Mouse (Mus musculus): ENCODE measurements at regions not wholly inside any gene's neighbourhood (a gene's known extent, or its start where the extent isn't known, plus 50 kb on each side); places are given as distances from the start of the nearest gene placed in this dataset.
A peak's percentile ranks its signal among the peaks of the same experiment; 100 is the strongest.
"Not testable (repeated sequence)": the region's sequence is repeated elsewhere in the genome, so short reads cannot be mapped to it uniquely, and the experiment has no call there.

GRCm38 (mm10) chr2:92664939-92665338 lies 65.4 kb downstream of the Chst1 start:
- no peak for DNase-seq

GRCm38 (mm10) chr2:92667192-92667591 lies 67.7 kb downstream of the Chst1 start:
- peak; percentile 51 for DNase-seq

GRCm38 (mm10) chr2:92667756-92668155 lies 68.2 kb downstream of the Chst1 start:
- DNase-seq = no peak

- DNase-seq = not testable (repeated sequence)
Measured at GRCm38 (mm10) chr2:92669431-92670081, 70.0 kb downstream of the Chst1 start.

GRCm38 (mm10) chr2:92671586-92671985 lies 72.1 kb downstream of the Chst1 start:
- peak; percentile 70 for DNase-seq

- DNase-seq = no peak
Measured at GRCm38 (mm10) chr2:92672106-92672505, 72.6 kb downstream of the Chst1 start.

- DNase-seq = no peak
Measured at GRCm38 (mm10) chr2:92673064-92673813, 73.7 kb downstream of the Chst1 start.

- no peak for DNase-seq
Measured at GRCm38 (mm10) chr2:92673931-92674330, 74.4 kb downstream of the Chst1 start.

- DNase-seq = no peak
Measured at GRCm38 (mm10) chr2:92675247-92675646, 75.7 kb downstream of the Chst1 start.

GRCm38 (mm10) chr2:92678276-92678930 lies 78.9 kb downstream of the Chst1 start:
- DNase-seq = no peak

- no peak for DNase-seq
Measured at GRCm38 (mm10) chr2:92678999-92679704, 79.6 kb downstream of the Chst1 start.

- DNase-seq = no peak
Measured at GRCm38 (mm10) chr2:92682256-92682655, 82.7 kb downstream of the Chst1 start.

- no peak for DNase-seq
Measured at GRCm38 (mm10) chr2:92687702-92688101, 88.2 kb downstream of the Chst1 start.

- no peak for DNase-seq
Measured at GRCm38 (mm10) chr2:92689203-92689602, 89.7 kb downstream of the Chst1 start.

GRCm38 (mm10) chr2:92690304-92690703 lies 90.8 kb downstream of the Chst1 start:
- no peak for DNase-seq

- DNase-seq = no peak
Measured at GRCm38 (mm10) chr2:92691438-92691837, 91.9 kb downstream of the Chst1 start.

GRCm38 (mm10) chr2:92692623-92693022 lies 93.1 kb downstream of the Chst1 start:
- no peak for DNase-seq

- no peak for DNase-seq
Measured at GRCm38 (mm10) chr2:92693024-92693423, 93.5 kb downstream of the Chst1 start.

GRCm38 (mm10) chr2:92694797-92695196 lies 95.3 kb downstream of the Chst1 start:
- DNase-seq = no peak

GRCm38 (mm10) chr2:92695869-92696268 lies 96.4 kb downstream of the Chst1 start:
- DNase-seq = no peak

GRCm38 (mm10) chr2:92697721-92698120 lies 98.2 kb downstream of the Chst1 start:
- DNase-seq = no peak

GRCm38 (mm10) chr2:92699360-92699759 lies 99.9 kb downstream of the Chst1 start:
- no peak for DNase-seq

GRCm38 (mm10) chr2:92704035-92704434 lies 104.5 kb downstream of the Chst1 start:
- no peak for DNase-seq
